Mouse (Mus musculus): ENCODE measurements around the gene Ap1g2. TPM values are rescaled to one million over a fixed set of nuclear protein-coding genes. Genes with fewer than 3 reads are reported as not detected.

Ap1g2 gene
- polyA plus RNA-seq, 1 experiment from 2014 or later: 10.1 TPM

GRCm38 (mm10) chr14:55106990-55107389, 597 bp upstream of the Ap1g2 start:
- Histone ChIP-seq H3K9me3 (ENCODE audit: control insufficient read depth, low read length) (no peaks in the 10 kb centered on the region), H3K27me3 (ENCODE audit: control insufficient read depth, insufficient read depth, low read length) (peaks cover 5% of the 10 kb centered on the region; the same call in 1 of the 2 replicates), H3K4me3 (ENCODE audit: low read depth, low read length) (no peak overlapping the region), H3K4me1 (ENCODE audit: control insufficient read depth, insufficient read depth, low read length) (peaks cover 26% of the 10 kb centered on the region), H3K4me2 (no peak overlapping the region), H3K27ac (ENCODE audit: low read depth, low read length) (no peak overlapping the region), H3K9ac (ENCODE audit: low read length) (no peak overlapping the region), H3K36me3 (ENCODE audit: control insufficient read depth, insufficient read depth, low read length) (no peaks in the 10 kb centered on the region)
- DNase-seq (ENCODE audit: low spot score, missing footprints): no peak
- no peak for ATAC-seq (ENCODE audit: low FRiP score)
- WGBS: 68% methylated on average over 8 of the region's 8 CpGs

- WGBS: 5% methylated on average over 7 of the region's 7 CpGs
- Histone ChIP-seq H3K36me3 (ENCODE audit: control insufficient read depth, insufficient read depth, low read length) (no peaks in the 10 kb centered on the region), H3K9ac (ENCODE audit: low read length) (peak overlapping the region; percentile 79; the same call in 1 of the 2 replicates), H3K4me2 (peak overlapping the region; percentile 89), H3K27ac (ENCODE audit: low read depth, low read length) (no peak overlapping the region), H3K9me3 (ENCODE audit: control insufficient read depth, low read length) (no peaks in the 10 kb centered on the region), H3K4me3 (ENCODE audit: low read depth, low read length) (peak overlapping the region; percentile 42; the same call in 1 of the 2 replicates), H3K4me1 (ENCODE audit: control insufficient read depth, insufficient read depth, low read length) (peaks cover 26% of the 10 kb centered on the region), H3K27me3 (ENCODE audit: control insufficient read depth, insufficient read depth, low read length) (peaks cover 5% of the 10 kb centered on the region; the same call in 1 of the 2 replicates)
- ATAC-seq (ENCODE audit: low FRiP score): no peak
- no peak for DNase-seq (ENCODE audit: low spot score, missing footprints)
These were observed 1.0 kb downstream of the Ap1g2 start for GRCm38 (mm10) chr14:55105386-55105785.

GRCm38 (mm10) chr14:55104365-55104764, 2.0 kb downstream of the Ap1g2 start:
- DNase-seq (ENCODE audit: low spot score, missing footprints): no peak
- H3K27ac ChIP-seq (ENCODE audit: low read depth, low read length): no peak overlapping the region
- no peak overlapping the region for H3K4me3 ChIP-seq (ENCODE audit: low read depth, low read length)
- peaks cover 24% of the 10 kb centered on the region for H3K4me1 ChIP-seq (ENCODE audit: control insufficient read depth, insufficient read depth, low read length)
- no peaks in the 10 kb centered on the region; the same call in 1 of the 2 replicates for H3K27me3 ChIP-seq (ENCODE audit: control insufficient read depth, insufficient read depth, low read length)
- no peak overlapping the region for H3K9ac ChIP-seq (ENCODE audit: low read length)
- 89% methylated on average over 18 of the region's 18 CpGs for WGBS
- no peaks in the 10 kb centered on the region for H3K9me3 ChIP-seq (ENCODE audit: control insufficient read depth, low read length)
- ATAC-seq (ENCODE audit: low FRiP score): no peak
- no peaks in the 10 kb centered on the region for H3K36me3 ChIP-seq (ENCODE audit: control insufficient read depth, insufficient read depth, low read length)
- H3K4me2 ChIP-seq: no peak overlapping the region

GRCm38 (mm10) chr14:55102253-55102785, 4.1 kb downstream of the Ap1g2 start:
- DNase-seq (ENCODE audit: low spot score, missing footprints): no peak
- Histone ChIP-seq H3K27me3 (ENCODE audit: control insufficient read depth, insufficient read depth, low read length) (no peaks in the 10 kb centered on the region; the same call in 1 of the 2 replicates), H3K4me2 (no peak overlapping the region), H3K4me1 (ENCODE audit: control insufficient read depth, insufficient read depth, low read length) (peaks cover 11% of the 10 kb centered on the region), H3K36me3 (ENCODE audit: control insufficient read depth, insufficient read depth, low read length) (no peaks in the 10 kb centered on the region), H3K9me3 (ENCODE audit: control insufficient read depth, low read length) (no peaks in the 10 kb centered on the region), H3K9ac (ENCODE audit: low read length) (no peak overlapping the region), H3K27ac (ENCODE audit: low read depth, low read length) (no peak overlapping the region), H3K4me3 (ENCODE audit: low read depth, low read length) (no peak overlapping the region)
- WGBS: 86% methylated on average over 15 of the region's 15 CpGs
- ATAC-seq (ENCODE audit: low FRiP score): no peak

GRCm38 (mm10) chr14:55101592-55101991, 4.8 kb downstream of the Ap1g2 start:
- ATAC-seq (ENCODE audit: low FRiP score) (no peak), DNase-seq (ENCODE audit: low spot score, missing footprints) (no peak)
- H3K4me2 ChIP-seq: no peak overlapping the region
- H3K4me3 ChIP-seq (ENCODE audit: low read depth, low read length): no peak overlapping the region
- H3K27me3 ChIP-seq (ENCODE audit: control insufficient read depth, insufficient read depth, low read length): no peaks in the 10 kb centered on the region
- no peaks in the 10 kb centered on the region for H3K9me3 ChIP-seq (ENCODE audit: control insufficient read depth, low read length)
- H3K27ac ChIP-seq (ENCODE audit: low read depth, low read length): no peak overlapping the region
- no peaks in the 10 kb centered on the region for H3K36me3 ChIP-seq (ENCODE audit: control insufficient read depth, insufficient read depth, low read length)
- peaks cover 18% of the 10 kb centered on the region for H3K4me1 ChIP-seq (ENCODE audit: control insufficient read depth, insufficient read depth, low read length)
- H3K9ac ChIP-seq (ENCODE audit: low read length): no peak overlapping the region
- WGBS: 46% methylated on average over 4 of the region's 4 CpGs

- H3K27ac ChIP-seq (ENCODE audit: low read depth, low read length): no peak overlapping the region
- H3K36me3 ChIP-seq (ENCODE audit: control insufficient read depth, insufficient read depth, low read length): no peaks in the 10 kb centered on the region
- H3K27me3 ChIP-seq (ENCODE audit: control insufficient read depth, insufficient read depth, low read length): no peaks in the 10 kb centered on the region
- peaks cover 19% of the 10 kb centered on the region for H3K4me1 ChIP-seq (ENCODE audit: control insufficient read depth, insufficient read depth, low read length)
- no peak overlapping the region for H3K4me2 ChIP-seq
- ATAC-seq (ENCODE audit: low FRiP score) (no peak), DNase-seq (ENCODE audit: low spot score, missing footprints) (peak; percentile 93)
- no peaks in the 10 kb centered on the region for H3K9me3 ChIP-seq (ENCODE audit: control insufficient read depth, low read length)
- H3K9ac ChIP-seq (ENCODE audit: low read length): no peak overlapping the region
- H3K4me3 ChIP-seq (ENCODE audit: low read depth, low read length): no peak overlapping the region
- WGBS: 67% methylated on average over 4 of the region's 4 CpGs
These were observed 8.3 kb downstream of the Ap1g2 start for GRCm38 (mm10) chr14:55098067-55098466.

GRCm38 (mm10) chr14:55097646-55098045, 8.7 kb downstream of the Ap1g2 start:
- WGBS: 63% methylated on average over 10 of the region's 10 CpGs
- no peak overlapping the region for H3K27ac ChIP-seq (ENCODE audit: low read depth, low read length)

GRCm38 (mm10) chr14:55096573-55097087, 9.8 kb downstream of the Ap1g2 start:
- no peak overlapping the region for H3K9ac ChIP-seq (ENCODE audit: low read length)
- H3K27ac ChIP-seq (ENCODE audit: low read depth, low read length): no peak overlapping the region
- peak overlapping the region; percentile 2; the same call in 1 of the 2 replicates for H3K4me2 ChIP-seq
- H3K4me1 ChIP-seq (ENCODE audit: control insufficient read depth, insufficient read depth, low read length): peaks cover 19% of the 10 kb centered on the region
- no peak for ATAC-seq (ENCODE audit: low FRiP score)
- H3K27me3 ChIP-seq (ENCODE audit: control insufficient read depth, insufficient read depth, low read length): no peaks in the 10 kb centered on the region
- H3K4me3 ChIP-seq (ENCODE audit: low read depth, low read length): no peak overlapping the region
- no peak for DNase-seq (ENCODE audit: low spot score, missing footprints)
- WGBS: 58% methylated on average over 9 of the region's 9 CpGs
- H3K9me3 ChIP-seq (ENCODE audit: control insufficient read depth, low read length): no peaks in the 10 kb centered on the region
- H3K36me3 ChIP-seq (ENCODE audit: control insufficient read depth, insufficient read depth, low read length): no peaks in the 10 kb centered on the region

More at GRCm38 (mm10) chr14:55097646-55098045, 8.7 kb downstream of the Ap1g2 start:
- no peak overlapping the region for H3K4me2 ChIP-seq
- H3K4me3 ChIP-seq (ENCODE audit: low read depth, low read length): no peak overlapping the region
- DNase-seq (ENCODE audit: low spot score, missing footprints): no peak
- 0 out of 2 replicates have a peak, but pooled peaks have one; percentile 7 for ATAC-seq (ENCODE audit: low FRiP score)
- H3K9ac ChIP-seq (ENCODE audit: low read length): no peak overlapping the region
- peaks cover 19% of the 10 kb centered on the region for H3K4me1 ChIP-seq (ENCODE audit: control insufficient read depth, insufficient read depth, low read length)
- no peaks in the 10 kb centered on the region for H3K9me3 ChIP-seq (ENCODE audit: control insufficient read depth, low read length)
- H3K27me3 ChIP-seq (ENCODE audit: control insufficient read depth, insufficient read depth, low read length): no peaks in the 10 kb centered on the region
- H3K36me3 ChIP-seq (ENCODE audit: control insufficient read depth, insufficient read depth, low read length): no peaks in the 10 kb centered on the region

- no peak overlapping the region for H3K27ac ChIP-seq (ENCODE audit: low read depth, low read length)
- 72% methylated on average over 12 of the region's 12 CpGs for WGBS
- H3K27me3 ChIP-seq (ENCODE audit: control insufficient read depth, insufficient read depth, low read length): no peaks in the 10 kb centered on the region
- H3K4me1 ChIP-seq (ENCODE audit: control insufficient read depth, insufficient read depth, low read length): peaks cover 26% of the 10 kb centered on the region
- no peak for ATAC-seq (ENCODE audit: low FRiP score)
- peak overlapping the region; percentile 24 for H3K9ac ChIP-seq (ENCODE audit: low read length)
- no peaks in the 10 kb centered on the region for H3K9me3 ChIP-seq (ENCODE audit: control insufficient read depth, low read length)
- no peaks in the 10 kb centered on the region for H3K36me3 ChIP-seq (ENCODE audit: control insufficient read depth, insufficient read depth, low read length)
- DNase-seq (ENCODE audit: low spot score, missing footprints): no peak
- H3K4me3 ChIP-seq (ENCODE audit: low read depth, low read length): peak overlapping the region; percentile 60
- peak overlapping the region; percentile 75 for H3K4me2 ChIP-seq
These were observed 10.7 kb downstream of the Ap1g2 start for GRCm38 (mm10) chr14:55095671-55096070.
